Mouse (Mus musculus) hindbrain, embryonic 12.5 days (tissue): ENCODE data around the gene 2200002D01Rik. TPM values are rescaled to one million over a fixed set of nuclear protein-coding genes. Genes with fewer than 3 reads are reported as not detected.
"Not testable (repeated sequence)": the region's sequence is repeated elsewhere in the genome, so short reads cannot be mapped to it uniquely, and the experiment has no call there.

Experiments
- ATAC-seq: fragments of 200-750 bp; cut with Nextera tagmentation; 2 replicates; pipeline ENCODE4 v1.8.0; 2017; ENCODE audit warnings: moderate TSS enrichment; ENCODE audit not compliant: low FRiP score
- H3K27ac ChIP-seq: fragments of 300-500 bp; sonication (generic); 2 replicates; pipeline ENCODE4 v1.5.1; 2016; ENCODE audit warnings: mild to moderate bottlenecking
- H3K27me3 ChIP-seq: fragments of 300-500 bp; sonication (generic); 2 replicates; pipeline ENCODE4 v1.6.1; 2016; ENCODE audit warnings: mild to moderate bottlenecking
- H3K36me3 ChIP-seq: fragments of 300-500 bp; sonication (generic); 2 replicates; pipeline ENCODE4 v1.6.1; 2016; ENCODE audit warnings: mild to moderate bottlenecking
- H3K4me1 ChIP-seq: fragments of 300-500 bp; sonication (generic); 2 replicates; pipeline ENCODE4 v1.6.1; 2016
- H3K4me2 ChIP-seq: fragments of 300-500 bp; sonication (generic); replicated peaks from 2 replicates; pipeline ENCODE4 v1.6.1; 2016; ENCODE audit warnings: mild to moderate bottlenecking
- H3K4me3 ChIP-seq: fragments of 300-500 bp; sonication (generic); 2 replicates; pipeline ENCODE4 v1.5.1; 2016; ENCODE audit warnings: mild to moderate bottlenecking
- H3K9ac ChIP-seq: fragments of 300-500 bp; sonication (generic); 2 replicates; pipeline ENCODE4 v1.6.1; 2016; ENCODE audit warnings: mild to moderate bottlenecking, moderate library complexity
- H3K9me3 ChIP-seq: fragments of 300-500 bp; sonication (generic); replicated peaks from 2 replicates; pipeline ENCODE4 v1.6.1; 2016; ENCODE audit warnings: mild to moderate bottlenecking
- whole genome bisulfite sequencing: fragments of 180-500 bp; shearing (Covaris S2); methylation state at CpG from one replicate; pipeline ENCODE4 v1.1.7; 2016; 5-methylcytosine and 5-hydroxymethylcytosine counted together
- polyA plus RNA-seq: library from polyadenylated mRNA; unstranded; fragments of >200 nt; fragmentation: Nextera tagmentation; extraction: Ambion mirVana; gene quantifications from 2 replicates; pipeline ENCODE4 v1.2.1, GENCODE M21; 2016

The 2200002D01Rik gene
- polyA plus RNA-seq, 1 experiment from 2014 or later, result 1.8 TPM

GRCm38 (mm10) chr7:29230560-29230959 is 17.7 kb downstream of the 2200002D01Rik start:
- Histone ChIP-seq H3K9ac (no peak overlapping the region), H3K4me1 (peaks cover 8% of the 10 kb centered on the region), H3K9me3 (no peaks in the 10 kb centered on the region), H3K4me2 (no peak overlapping the region), H3K27me3 (peaks cover 53% of the 10 kb centered on the region), H3K4me3 (no peak overlapping the region), H3K36me3 (no peaks in the 10 kb centered on the region), H3K27ac (no peak overlapping the region)
- WGBS, result 23% methylated on average over 3 of the region's 3 CpGs
- no peak for ATAC-seq

GRCm38 (mm10) chr7:29228202-29228601 is 20.1 kb downstream of the 2200002D01Rik start:
- Histone ChIP-seq H3K9me3 (no peaks in the 10 kb centered on the region), H3K9ac (no peak overlapping the region), H3K27me3 (peaks cover 39% of the 10 kb centered on the region), H3K36me3 (no peaks in the 10 kb centered on the region), H3K27ac (no peak overlapping the region), H3K4me1 (peaks cover 17% of the 10 kb centered on the region), H3K4me2 (no peak overlapping the region), H3K4me3 (no peak overlapping the region)
- WGBS, result 88% methylated on average over 4 of the region's 4 CpGs
- ATAC-seq, result no peak

- Histone ChIP-seq H3K4me2 (peak overlapping the region; percentile 32; the same call in 1 of the 2 replicates), H3K9me3 (no peaks in the 10 kb centered on the region), H3K27me3 (peaks cover 12% of the 10 kb centered on the region), H3K4me3 (no peak overlapping the region), H3K36me3 (no peaks in the 10 kb centered on the region), H3K9ac (no peak overlapping the region), H3K4me1 (peaks cover 9% of the 10 kb centered on the region), H3K27ac (no peak overlapping the region)
- 70% methylated on average over 13 of the region's 13 CpGs for WGBS
- no peak for ATAC-seq
Observed at GRCm38 (mm10) chr7:29225520-29225919, 22.7 kb downstream of the 2200002D01Rik start.

- Histone ChIP-seq H3K36me3 (no peaks in the 10 kb centered on the region), H3K4me2 (peak overlapping the region; percentile 32; the same call in 1 of the 2 replicates), H3K27me3 (peaks cover 6% of the 10 kb centered on the region; the same call in 1 of the 2 replicates), H3K4me1 (peaks cover 9% of the 10 kb centered on the region), H3K9ac (no peak overlapping the region), H3K9me3 (peaks cover 6% of the 10 kb centered on the region; the same call in 1 of the 2 replicates), H3K4me3 (no peak overlapping the region), H3K27ac (no peak overlapping the region)
- WGBS, result 8% methylated on average over 16 of the region's 16 CpGs
- ATAC-seq, result no peak
Observed at GRCm38 (mm10) chr7:29224756-29225394, 23.4 kb downstream of the 2200002D01Rik start.

GRCm38 (mm10) chr7:29214846-29215245 is 33.4 kb downstream of the 2200002D01Rik start:
- Histone ChIP-seq H3K9ac (no peak overlapping the region), H3K36me3 (no peaks in the 10 kb centered on the region), H3K4me2 (no peak overlapping the region), H3K27me3 (peaks cover 17% of the 10 kb centered on the region), H3K27ac (no peak overlapping the region), H3K9me3 (peaks cover 6% of the 10 kb centered on the region; the same call in 1 of the 2 replicates), H3K4me3 (no peak overlapping the region), H3K4me1 (0 out of 2 replicates have a peak, but pooled peaks cover 9% of the 10 kb centered on the region)
- no peak for ATAC-seq
- 45% methylated on average over 15 of the region's 15 CpGs for WGBS

DNA sequence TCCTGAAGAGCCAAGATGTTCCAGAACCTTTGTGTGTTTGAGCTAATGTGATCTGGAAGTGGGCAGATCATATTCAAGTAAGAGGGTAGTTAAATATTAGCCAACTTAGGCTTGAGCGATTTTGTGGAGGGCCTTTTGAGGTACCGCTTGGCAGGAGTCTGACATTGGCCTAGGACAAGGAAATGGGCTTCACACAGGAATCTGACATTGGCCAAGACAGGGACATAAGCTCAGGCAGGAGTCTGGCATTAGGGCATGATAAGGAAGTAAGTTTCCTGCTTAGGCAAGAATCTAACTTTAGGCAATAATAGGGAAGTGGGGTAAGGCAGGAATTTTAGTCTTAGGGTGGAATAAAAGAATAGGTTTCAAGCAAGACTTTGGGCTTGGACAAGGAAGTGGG is 34.0 kb downstream of the 2200002D01Rik start:
- WGBS, result 61% methylated on average over 2 of the region's 2 CpGs
- Histone ChIP-seq H3K36me3 (no peaks in the 10 kb centered on the region), H3K4me2 (peak overlapping the region; percentile 54; the same call in 1 of the 2 replicates), H3K9me3 (no peaks in the 10 kb centered on the region), H3K9ac (no peak overlapping the region), H3K27me3 (peaks cover 17% of the 10 kb centered on the region), H3K27ac (no peak overlapping the region), H3K4me1 (0 out of 2 replicates have a peak, but pooled peaks cover 9% of the 10 kb centered on the region), H3K4me3 (no peak overlapping the region)
- peak; percentile 23; the same call in 1 of the 2 replicates for ATAC-seq

DNA sequence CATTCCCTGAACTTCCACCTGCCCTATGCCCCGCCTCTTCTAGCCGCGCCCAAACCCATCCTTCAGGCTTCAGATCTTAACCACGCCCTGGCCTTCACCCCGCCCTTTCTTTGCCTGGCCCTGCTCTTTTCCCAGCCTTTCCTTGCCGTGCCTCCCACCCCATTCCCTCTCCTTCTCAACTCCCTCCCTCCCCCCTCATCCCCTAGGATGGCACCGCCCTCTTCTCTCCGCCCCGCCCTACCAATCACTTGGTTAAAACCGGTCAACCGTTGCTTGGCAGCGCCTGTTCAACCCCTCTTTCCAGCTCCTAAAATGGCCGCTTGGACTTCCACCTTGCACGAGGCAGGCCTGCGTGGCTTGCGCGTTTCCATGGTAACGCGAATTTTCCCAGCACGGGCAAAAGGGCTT is 34.6 kb downstream of the 2200002D01Rik start, which contains the start of gene Catsperg1:
Catsperg1 (minus strand) TSS at position 361 of the 408 bp plus-strand sequence.
- no peak within 1 kb of the TSS for H3K27ac ChIP-seq
- H3K27me3 ChIP-seq, result peaks cover 17% of the 10 kb centered on the region
- no peak within 1 kb of the TSS; the same call in 1 of the 2 replicates for H3K9ac ChIP-seq
- ATAC-seq, result peak; percentile 74
- H3K36me3 ChIP-seq, result no peaks in the 10 kb centered on the region
- H3K4me3 ChIP-seq, result peak within 1 kb of the TSS; percentile 20
- H3K4me2 ChIP-seq, result peak within 1 kb of the TSS; percentile 54
- 5% methylated on average over 20 of the region's 20 CpGs for WGBS
- H3K4me1 ChIP-seq, result 0 out of 2 replicates have a peak, but pooled peaks cover 9% of the 10 kb centered on the region
- H3K9me3 ChIP-seq, result no peaks in the 10 kb centered on the region

DNA sequence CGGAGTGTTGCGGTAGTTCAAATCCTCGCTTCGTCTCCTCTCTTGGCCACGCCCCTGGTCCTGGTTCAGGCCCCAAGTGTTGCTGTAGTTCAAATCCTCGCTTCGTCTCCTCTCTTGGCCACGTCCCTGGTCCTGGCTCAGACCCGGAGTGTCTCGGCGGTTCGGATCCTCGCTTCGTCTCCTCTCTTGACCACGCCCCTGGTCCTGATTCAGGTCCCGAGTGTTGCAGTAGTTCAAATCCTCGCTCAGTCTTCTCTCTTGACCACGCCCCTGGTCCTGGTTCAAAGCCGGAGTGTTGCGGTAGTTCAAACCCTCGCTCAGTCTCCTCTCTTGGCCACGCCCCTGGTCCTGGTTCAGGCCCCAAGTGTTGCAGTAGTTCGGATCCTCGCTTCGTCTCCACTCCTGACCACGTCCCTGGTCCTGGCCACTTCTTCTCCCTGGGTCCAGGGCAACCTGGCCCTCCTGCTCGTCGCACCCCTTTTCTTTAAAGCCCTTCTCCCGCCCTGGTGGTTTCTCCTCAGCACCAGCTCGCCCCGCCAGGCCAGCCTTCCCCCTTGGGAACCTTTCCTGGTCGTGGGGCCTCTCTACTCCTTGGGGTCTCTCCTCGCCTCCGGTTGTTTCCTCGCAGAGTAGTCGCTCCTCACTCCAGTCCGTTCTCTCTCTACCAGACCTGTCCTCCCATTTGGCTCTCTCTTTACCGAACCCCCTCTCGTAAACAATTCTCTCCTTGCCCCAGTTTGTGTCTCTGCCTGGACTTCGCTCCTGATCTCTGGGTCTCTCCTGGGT is 35.3 kb downstream of the 2200002D01Rik start:
- H3K27ac ChIP-seq, H3K9me3 ChIP-seq, H3K36me3 ChIP-seq, H3K9ac ChIP-seq, H3K4me1 ChIP-seq: not testable (repeated sequence)
- Histone ChIP-seq H3K27me3 (peaks cover 17% of the 10 kb centered on the region), H3K4me3 (peak overlapping the region; percentile 20; the same call in 1 of the 2 replicates), H3K4me2 (peak overlapping the region; percentile 54)
- ATAC-seq, result peak; percentile 13; the same call in 1 of the 2 replicates
- 14% methylated on average over 40 of the region's 40 CpGs for WGBS

DNA sequence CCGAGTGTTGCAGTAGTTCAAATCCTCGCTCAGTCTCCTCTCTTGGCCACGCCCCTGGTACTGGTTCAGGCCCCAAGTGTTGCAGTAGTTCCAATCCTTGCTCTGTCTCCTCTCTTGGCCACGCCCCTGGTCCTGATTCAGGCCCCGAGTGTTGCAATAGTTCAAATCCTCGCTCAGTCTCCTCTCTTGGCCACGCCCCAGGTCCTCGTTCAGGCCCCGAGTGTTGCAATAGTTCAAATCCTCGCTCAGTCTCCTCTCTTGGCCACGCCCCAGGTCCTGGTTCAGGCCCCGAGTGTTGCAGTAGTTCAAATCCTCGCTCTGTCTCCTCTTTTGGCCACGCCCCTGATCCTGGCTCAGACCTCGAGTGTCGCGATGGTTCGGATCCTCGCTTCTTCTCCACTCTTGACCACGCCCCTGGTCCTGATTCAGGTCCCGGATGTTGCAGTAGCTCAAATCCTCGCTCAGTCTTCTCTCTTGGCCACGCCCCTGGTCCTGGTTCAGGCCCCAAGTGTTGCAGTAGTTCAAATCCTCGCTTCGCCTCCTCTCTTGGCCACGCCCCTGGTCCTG is 36.0 kb downstream of the 2200002D01Rik start:
- Histone ChIP-seq H3K36me3 (no peaks in the 10 kb centered on the region), H3K4me1 (0 out of 2 replicates have a peak, but pooled peaks cover 9% of the 10 kb centered on the region), H3K4me2 (peak overlapping the region; percentile 54; the same call in 1 of the 2 replicates), H3K27ac (no peak overlapping the region), H3K9ac (no peak overlapping the region), H3K9me3 (no peaks in the 10 kb centered on the region), H3K4me3 (0 out of 2 replicates have a peak overlapping the region, but pooled peaks have one; percentile 32), H3K27me3 (peaks cover 17% of the 10 kb centered on the region)
- 13% methylated on average over 26 of the region's 26 CpGs for WGBS
- no peak for ATAC-seq

DNA sequence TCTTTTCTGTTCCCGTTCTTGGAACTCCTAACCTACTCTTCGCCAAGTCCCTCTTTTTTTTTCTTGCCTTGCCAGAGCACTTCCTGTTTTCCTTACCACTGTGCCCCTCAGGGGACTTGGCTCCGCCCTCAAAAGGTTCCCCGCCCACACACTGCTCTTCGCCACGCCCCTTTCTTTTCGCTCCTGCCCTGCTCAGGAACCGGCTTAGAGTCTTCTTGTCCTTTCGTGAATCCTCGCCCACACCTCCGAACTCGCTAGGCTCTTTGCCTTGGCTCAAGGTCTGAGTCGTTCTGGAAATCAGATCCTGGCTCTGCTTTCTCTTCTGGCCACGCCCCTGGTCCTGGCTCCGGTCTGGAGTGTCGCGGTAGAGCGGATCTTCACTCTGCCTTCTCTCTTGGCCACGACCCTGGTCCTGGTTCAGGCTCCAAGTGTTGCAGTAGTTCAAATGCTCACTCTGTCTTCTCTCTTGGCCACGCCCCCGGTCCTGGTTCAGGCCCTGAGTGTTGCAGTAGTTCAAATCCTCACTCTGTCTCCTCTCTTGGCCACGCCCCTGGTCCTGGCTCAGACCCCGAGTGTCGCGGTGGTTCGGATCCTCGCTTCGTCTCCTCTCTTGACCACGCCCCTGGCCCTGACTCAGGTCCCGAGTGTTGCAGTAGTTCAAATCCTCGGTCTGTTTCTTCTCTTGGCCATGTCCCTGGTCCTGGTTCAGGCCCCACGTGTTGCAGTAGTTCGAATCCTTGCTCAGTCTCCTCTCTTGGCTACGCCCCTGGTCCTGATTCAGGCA is 36.7 kb downstream of the 2200002D01Rik start:
- ATAC-seq, result no peak
- H3K27me3 ChIP-seq, result peaks cover 17% of the 10 kb centered on the region
- peak overlapping the region; percentile 45 for H3K4me2 ChIP-seq
- WGBS, result 5% methylated on average over 34 of the region's 34 CpGs
- no peak overlapping the region for H3K27ac ChIP-seq
- H3K9me3 ChIP-seq, result no peaks in the 10 kb centered on the region
- H3K36me3 ChIP-seq, result no peaks in the 10 kb centered on the region
- no peak overlapping the region for H3K9ac ChIP-seq
- peak overlapping the region; percentile 32 for H3K4me3 ChIP-seq
- H3K4me1 ChIP-seq, result 0 out of 2 replicates have a peak, but pooled peaks cover 9% of the 10 kb centered on the region

GRCm38 (mm10) chr7:29211013-29211412 is 37.3 kb downstream of the 2200002D01Rik start:
- not testable (repeated sequence) for H3K4me1 ChIP-seq, H3K27ac ChIP-seq, H3K9me3 ChIP-seq, H3K36me3 ChIP-seq, ATAC-seq, H3K9ac ChIP-seq
- peak overlapping the region; percentile 45 for H3K4me2 ChIP-seq
- H3K4me3 ChIP-seq, result peak overlapping the region; percentile 32
- WGBS, result 17% methylated on average over 13 of the region's 15 CpGs
- H3K27me3 ChIP-seq, result peaks cover 17% of the 10 kb centered on the region
